Mouse (Mus musculus) adrenal gland, adult 2 months (tissue): ENCODE measurements around the gene Grrp1. TPM values are rescaled to one million over a fixed set of nuclear protein-coding genes. Genes with fewer than 3 reads are reported as not detected.

Experiments
- DNase-seq: peaks from one replicate; pipeline ENCODE4 v3.0.0; 2021
- polyA plus RNA-seq: library from polyadenylated mRNA; depleted of rRNA; stranded (reverse); fragments of >200 nt; gene quantifications from 2 replicates; pipeline ENCODE4 v1.2.3, GENCODE M21; 2012; rRNA removed
- total RNA-seq, 2 experiments: library from RNA; stranded (reverse); gene quantifications; 2 replicates each; pipeline ENCODE4 v1.2.3; 2021

Grrp1 gene
- total and polyA plus RNA-seq, 3 experiments = 6.2 to 28.5 (median 9.3) TPM

DNA sequence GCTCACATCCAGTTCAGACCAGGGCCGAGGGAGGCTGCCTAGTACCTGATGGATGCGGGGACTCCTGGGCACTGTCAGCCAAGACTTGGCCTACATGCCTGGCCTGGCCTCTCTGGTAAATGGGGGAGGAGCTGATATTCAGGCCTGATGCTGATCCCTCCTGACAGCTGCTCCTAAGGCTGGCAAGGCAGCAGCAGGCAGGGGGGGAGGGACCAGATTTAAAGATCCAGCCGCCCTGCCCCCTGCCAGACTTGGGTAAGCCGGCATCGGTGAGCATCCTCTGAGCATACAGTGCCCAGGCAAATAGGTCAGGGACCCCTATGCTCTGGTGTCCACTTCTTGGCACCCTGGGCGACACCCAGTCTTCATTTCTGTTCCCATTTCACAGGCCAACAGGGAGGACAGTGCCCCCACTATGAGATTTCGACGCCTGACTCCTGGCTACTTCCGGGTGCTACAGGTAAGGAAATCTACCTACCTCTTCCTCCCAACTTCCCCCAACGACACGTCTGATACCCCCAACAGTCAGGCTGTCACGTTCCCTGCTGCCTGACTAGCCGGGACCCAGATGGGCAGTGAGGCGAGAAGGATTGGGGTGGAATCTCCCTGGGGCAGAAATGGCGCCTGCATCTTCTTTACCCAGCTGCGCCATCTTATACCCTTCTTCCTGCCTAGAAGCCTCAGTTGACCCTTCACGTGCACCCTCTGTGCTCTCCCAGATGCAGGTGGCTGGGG lies 10.2 kb downstream of the Grrp1 start, which contains the start of gene E130218I03Rik:
Gene E130218I03Rik (plus strand): TSS at position 147 of the 735 bp plus-strand sequence.
- DNase-seq = no peak

DNA sequence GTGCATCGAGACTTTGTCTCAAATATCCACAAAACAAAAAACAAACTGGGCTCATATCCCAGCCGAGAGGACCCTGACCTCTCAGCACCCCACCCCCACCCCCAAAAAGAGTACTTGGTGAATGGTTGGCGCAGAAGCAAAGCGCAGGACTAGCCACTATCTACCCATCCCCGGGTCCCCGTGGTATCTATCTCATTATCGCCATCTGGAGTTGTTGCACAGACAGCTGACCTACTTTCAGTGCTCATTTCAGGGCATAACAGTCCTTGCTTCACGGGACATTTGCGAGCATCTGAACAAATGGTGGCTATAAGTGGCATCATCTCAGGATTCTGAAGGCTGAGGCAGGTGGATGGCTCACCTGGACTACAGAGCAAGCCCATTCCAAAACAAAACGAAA lies 15.2 kb downstream of the Grrp1 start:
- DNase-seq = no peak

DNA sequence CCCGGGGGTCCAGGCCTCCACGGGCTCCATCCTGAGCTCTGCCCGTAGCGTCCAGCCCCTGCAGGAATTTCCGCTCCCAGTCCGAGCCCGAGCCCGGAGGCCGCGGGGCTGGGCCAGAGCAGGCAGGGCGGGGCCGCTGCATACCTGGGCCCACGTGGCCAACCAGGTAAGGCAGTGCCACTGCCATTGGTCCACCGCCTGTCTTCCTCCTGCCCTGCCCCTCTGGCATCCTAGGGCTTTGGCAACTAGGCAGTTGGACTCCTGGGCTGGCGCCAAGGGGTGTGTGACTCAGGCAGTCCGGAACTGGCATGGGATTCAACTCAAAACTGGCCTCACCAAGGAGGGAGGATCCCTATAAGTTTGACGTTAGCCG lies 15.6 kb downstream of the Grrp1 start, which contains the start of gene Cnksr1:
Gene Cnksr1 (minus strand): TSS at position 121 of the 373 bp plus-strand sequence.
- DNase-seq = peak; percentile 93

- no peak for DNase-seq
These were observed 16.2 kb downstream of the Grrp1 start for GRCm38 (mm10) chr4:134237582-134238278.

GRCm38 (mm10) chr4:134234876-134235275 lies 19.0 kb downstream of the Grrp1 start:
- DNase-seq = no peak

- no peak for DNase-seq
These were observed 23.5 kb downstream of the Grrp1 start for GRCm38 (mm10) chr4:134230431-134230830.

DNA sequence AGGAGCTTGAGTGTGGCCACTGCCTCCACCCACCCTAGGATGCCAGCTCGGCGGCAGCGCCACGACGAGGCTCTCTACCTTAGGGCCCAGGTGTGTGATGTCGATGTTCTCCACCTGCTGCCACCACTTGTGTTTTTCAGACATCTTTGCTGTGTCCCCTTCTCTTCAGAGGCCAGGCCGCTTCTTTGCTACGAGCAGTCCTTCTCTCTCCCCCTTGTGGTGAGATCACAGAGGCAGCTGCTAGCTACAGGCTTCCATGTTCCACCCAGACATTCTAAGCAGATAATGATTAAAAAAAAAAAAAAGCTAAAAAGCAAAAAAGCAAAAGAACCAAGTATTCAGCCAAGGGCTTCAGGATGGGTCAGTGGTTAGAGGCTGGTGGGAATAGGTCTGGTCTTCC lies 26.7 kb downstream of the Grrp1 start, which contains the start of gene Catsper4:
Gene Catsper4 (minus strand): TSS at position 190 of the 400 bp plus-strand sequence.
- no peak for DNase-seq

- no peak for DNase-seq
These were observed 30.9 kb downstream of the Grrp1 start for GRCm38 (mm10) chr4:134222793-134223600.

GRCm38 (mm10) chr4:134206488-134207053 lies 47.3 kb downstream of the Grrp1 start:
- peak; percentile 27 for DNase-seq

DNA sequence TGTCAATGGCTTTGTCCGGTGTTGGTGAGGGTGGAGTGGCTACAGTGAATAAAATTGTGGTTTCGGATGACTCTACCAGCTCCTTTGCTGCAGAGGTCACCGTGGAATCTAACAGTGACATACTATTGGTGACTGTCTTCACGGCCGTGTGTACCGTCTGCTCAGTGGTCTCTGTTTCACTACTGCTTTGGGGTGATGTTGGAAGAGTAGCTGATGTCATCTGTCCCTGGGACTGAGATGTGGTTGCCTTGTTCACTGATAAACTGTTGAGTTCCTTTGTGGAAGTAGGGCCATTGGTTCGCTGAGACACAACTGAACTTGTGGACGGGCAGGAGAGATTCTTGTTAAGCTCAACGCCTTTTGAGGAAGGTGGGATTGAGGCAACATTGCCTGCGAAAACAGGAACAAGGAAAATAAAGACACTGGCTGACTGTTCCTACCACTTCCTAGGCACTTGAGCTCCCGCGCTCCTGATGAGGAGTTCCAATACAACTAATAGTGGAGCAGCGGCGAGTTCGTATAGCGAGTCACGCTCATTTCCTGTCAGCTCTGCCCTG lies 50.5 kb downstream of the Grrp1 start:
- DNase-seq = no peak

DNA sequence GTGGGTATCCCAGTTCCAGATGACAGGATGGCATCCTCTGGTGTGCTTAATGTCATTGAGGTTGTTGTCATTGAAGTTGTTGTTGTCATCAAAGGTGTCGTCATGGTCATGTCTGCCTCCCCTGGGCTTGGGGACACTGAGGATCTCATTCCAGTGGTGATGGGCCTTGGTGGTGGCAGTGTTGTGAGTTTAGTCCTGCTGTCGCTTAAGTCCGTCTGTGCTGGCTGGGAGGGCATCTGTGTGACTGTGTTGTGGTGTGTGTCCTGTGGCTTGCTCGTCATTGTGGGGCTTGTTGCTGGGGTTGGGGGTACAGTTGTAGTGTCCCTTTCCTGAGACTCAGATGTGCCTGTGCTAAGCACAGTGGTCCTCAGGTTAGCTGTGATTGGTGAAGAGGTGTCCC lies 51.0 kb downstream of the Grrp1 start, which contains the start of gene Gm7534:
Gene Gm7534 (minus strand): TSS at position 101 of the 400 bp plus-strand sequence.
- no peak for DNase-seq

Other genes starting within 250 kb of the Grrp1 start
- gene Lin28a, start 235.3 kb downstream of the Grrp1 start, total RNA-seq = not detected
- not detected in 2 replicates for gene Lin28a, start 235.3 kb downstream of the Grrp1 start, polyA plus RNA-seq
- under 1 TPM in 1 of 2 experiments, not detected in 1; 0.21 TPM for gene Zfp683, start 200.3 kb downstream of the Grrp1 start, total RNA-seq
- gene Zfp683, start 200.3 kb downstream of the Grrp1 start, polyA plus RNA-seq = 0.98 and 1.1 TPM in 2 replicates
- under 1 TPM; 0.14 to 0.46 TPM for gene Crybg2, start 193.3 kb downstream of the Grrp1 start, total RNA-seq
- 0.12 and 0.21 TPM in 2 replicates for gene Crybg2, start 193.3 kb downstream of the Grrp1 start, polyA plus RNA-seq
- gene Cd52, start 159.0 kb downstream of the Grrp1 start, total RNA-seq = 10 to 100 TPM; 17.0 to 23.2 TPM
- gene Cd52, start 159.0 kb downstream of the Grrp1 start, polyA plus RNA-seq = 9.5 and 9.7 TPM in 2 replicates
- 1 to 10 TPM; 5.4 to 6.7 TPM for gene Ubxn11, start 151.5 kb downstream of the Grrp1 start, total RNA-seq
- 7.5 and 10.1 TPM in 2 replicates for gene Ubxn11, start 151.5 kb downstream of the Grrp1 start, polyA plus RNA-seq
- 100 to 1,000 TPM in 1 of 2 experiments, 10 to 100 TPM in 1; 99.6 to 109 TPM for gene Sh3bgrl3, start 125.3 kb downstream of the Grrp1 start, total RNA-seq
- gene Sh3bgrl3, start 125.3 kb downstream of the Grrp1 start, polyA plus RNA-seq = 380 and 502 TPM in 2 replicates
- gene Cep85, start 67.0 kb downstream of the Grrp1 start, total RNA-seq = 10 to 100 TPM; 14.4 to 17.5 TPM
- gene Cep85, start 67.0 kb downstream of the Grrp1 start, polyA plus RNA-seq = 27.3 and 36.1 TPM in 2 replicates
- gene Gm7534, start 51.1 kb downstream of the Grrp1 start, total RNA-seq = not detected
- not detected in 2 replicates for gene Gm7534, start 51.1 kb downstream of the Grrp1 start, polyA plus RNA-seq
- not detected for gene Catsper4, start 26.7 kb downstream of the Grrp1 start, total RNA-seq
- not detected in 2 replicates for gene Catsper4, start 26.7 kb downstream of the Grrp1 start, polyA plus RNA-seq
- gene Cnksr1, start 15.7 kb downstream of the Grrp1 start, total RNA-seq = under 1 TPM; 0.31 to 0.66 TPM
- gene Cnksr1, start 15.7 kb downstream of the Grrp1 start, polyA plus RNA-seq = 0.03 and 0.08 TPM in 2 replicates
- gene E130218I03Rik, start 10.4 kb downstream of the Grrp1 start, total RNA-seq = not detected
- gene E130218I03Rik, start 10.4 kb downstream of the Grrp1 start, polyA plus RNA-seq = 0.09 TPM in 1 of 2 replicates, not detected in the other
- 10 to 100 TPM in 1 of 2 experiments, 1 to 10 TPM in 1; 8.3 to 11.0 TPM for gene Zfp593, start 8.5 kb downstream of the Grrp1 start, total RNA-seq
- 11.1 and 13.0 TPM in 2 replicates for gene Zfp593, start 8.5 kb downstream of the Grrp1 start, polyA plus RNA-seq
- not detected for gene Gm30191, start 7.2 kb downstream of the Grrp1 start, total RNA-seq
- not detected in 2 replicates for gene Gm30191, start 7.2 kb downstream of the Grrp1 start, polyA plus RNA-seq
- gene Pdik1l, start 33.8 kb upstream of the Grrp1 start, total RNA-seq = 10 to 100 TPM; 14.7 to 22.3 TPM
- gene Pdik1l, start 33.8 kb upstream of the Grrp1 start, polyA plus RNA-seq = 1.3 TPM in 2 replicates
- gene Trim63, start 61.0 kb upstream of the Grrp1 start, total RNA-seq = not detected
- gene Trim63, start 61.0 kb upstream of the Grrp1 start, polyA plus RNA-seq = 0.06 and 0.11 TPM in 2 replicates
- gene Slc30a2, start 89.1 kb upstream of the Grrp1 start, total RNA-seq = 10 to 100 TPM; 21.2 to 60.8 TPM
- gene Slc30a2, start 89.1 kb upstream of the Grrp1 start, polyA plus RNA-seq = 33.0 and 56.4 TPM in 2 replicates
- gene Extl1, start 129.7 kb upstream of the Grrp1 start, total RNA-seq = 1 to 10 TPM; 3.1 to 4.4 TPM
- 4.9 and 5.6 TPM in 2 replicates for gene Extl1, start 129.7 kb upstream of the Grrp1 start, polyA plus RNA-seq
- gene Pafah2, start 142.2 kb upstream of the Grrp1 start, total RNA-seq = 10 to 100 TPM; 12.1 to 18.7 TPM
- 9.1 and 15.1 TPM in 2 replicates for gene Pafah2, start 142.2 kb upstream of the Grrp1 start, polyA plus RNA-seq
- 10 to 100 TPM; 28.7 to 31.8 TPM for gene Stmn1, start 214.2 kb upstream of the Grrp1 start, total RNA-seq
- 1.3 and 2.4 TPM in 2 replicates for gene Stmn1, start 214.2 kb upstream of the Grrp1 start, polyA plus RNA-seq
- 10 to 100 TPM; 30.3 to 78.9 TPM for gene Paqr7, start 242.6 kb upstream of the Grrp1 start, total RNA-seq
- 196 and 204 TPM in 2 replicates for gene Paqr7, start 242.6 kb upstream of the Grrp1 start, polyA plus RNA-seq